ENCODE assay signal across 29 mouse cellular contexts in genomic region chr1:127861900-127862299, GRCm38 (mm10). TPM values are rescaled to one million over a fixed set of nuclear protein-coding genes. Genes with fewer than 3 reads are reported as not detected.
DNase-seq lines count a peak whose midpoint lies in the region; ATAC-seq and TF ChIP-seq lines count a peak whose summit lies in the region.
"Had no signal": no experiment of that assay in that cellular context is flagged by ENCODE, and none has a peak within 500 bp of the region (broad histone marks: within the 10 kb centered on the region; RNA-seq: fewer than 3 reads in every experiment).

No protein-coding gene starts in this region.

- ATAC-seq in CD4-positive, CD25-positive, alpha-beta regulatory T cell, adult 4 months, result peak; percentile 56
- peak; percentile 30 for ATAC-seq in activated CD4-positive, CD25-positive, alpha-beta regulatory T cell, adult 4 months
- peak; percentile 69 for ATAC-seq in inflammation-experienced regulatory T-cells, adult 6 months
- ATAC-seq: forebrain, embryonic 14.5 days; forebrain, embryonic 16.5 days; Patski had no signal

- intact Hi-C loops in gastrocnemius, adult 2 months (cut with DNase I), result no loop called here

- H3K27ac ChIP-seq in gastrocnemius, adult 2 months, result no peak overlapping the region
- H3K27ac ChIP-seq: embryonic facial prominence, embryonic 13.5 days; embryonic facial prominence, embryonic 15.5 days; forebrain, embryonic 10.5 days; forebrain, embryonic 12.5 days had no signal

- no peak overlapping the region for H3K4me3 ChIP-seq in gastrocnemius, adult 2 months
- H3K4me3 ChIP-seq: embryonic facial prominence, embryonic 13.5 days; embryonic facial prominence, embryonic 15.5 days; erythroblast, embryonic 14.5 days; forebrain, embryonic 10.5 days; forebrain, embryonic 12.5 days had no signal

- TF ChIP-seq CTCF in gastrocnemius, adult 2 months (IDR thresholded peaks at IDR 0.05), result no peak

- peak; percentile 16 for DNase-seq in CD4-positive helper T cell, adult 2 months (ENCODE audit: low read depth, low spot score)
- DNase-seq in kidney, adult 11 months, result no peak
- no peak for DNase-seq in gastrocnemius, adult 2 months
- DNase-seq in layer of hippocampus, adult 18-20 months (ENCODE audit: low spot score in 2 of 2), result no peak
- DNase-seq: adrenal gland, adult 8-10 months; adrenal gland, postnatal 14 days; adrenal gland, postnatal 36 days; B cell, adult 2 months; cerebellum, adult 11 months; cerebellum, adult 18-20 months; cerebellum, adult 8-10 months; cerebellum, adult 9-11 months; cerebellum, postnatal 14 days; cerebellum, postnatal 36 days; embryo, embryonic 11 days had no signal

RNA-seq across cellular contexts. Expression of gene Rab3gap1, which starts 6.7 kb away (rescaled TPM):
- 10 to 100 TPM; 60.2 to 85.7 TPM for polyA plus RNA-seq in CD4-positive, CD25-positive, alpha-beta regulatory T cell, adult 4 months (2017; shearing (Covaris generic))
- polyA plus RNA-seq in activated CD4-positive, CD25-positive, alpha-beta regulatory T cell, adult 4 months (2017; shearing (Covaris generic)), result 10 to 100 TPM; 48.1 to 55.1 TPM
- 10 to 100 TPM; 48.3 to 83.3 (median 61.6) TPM for polyA plus RNA-seq in inflammation-experienced regulatory T-cells, adult 6 months (2017; shearing (Covaris generic))
- total RNA-seq in gastrocnemius, adult 2 months (2021), result 10 to 100 TPM; 25.0 to 26.6 TPM
- 10 to 100 TPM; 75.6 to 76.5 TPM for total RNA-seq in layer of hippocampus, adult 18-20 months (2021)

RNA-seq across cellular contexts. Expression of gene Map3k19, which starts 7.1 kb away (rescaled TPM):
- 1 to 10 TPM in 1 of 2 experiments, under 1 TPM in 1; 0.32 to 1.1 TPM for polyA plus RNA-seq in CD4-positive, CD25-positive, alpha-beta regulatory T cell, adult 4 months (2017; shearing (Covaris generic))
- polyA plus RNA-seq in activated CD4-positive, CD25-positive, alpha-beta regulatory T cell, adult 4 months (2017; shearing (Covaris generic)), result under 1 TPM; 0.16 to 0.43 TPM
- polyA plus RNA-seq in inflammation-experienced regulatory T-cells, adult 6 months (2017; shearing (Covaris generic)), result 1 to 10 TPM in 1 of 3 experiments, under 1 TPM in 1, not detected in 1; 0.32 to 1.2 TPM
- under 1 TPM in 1 of 2 experiments, not detected in 1; 0.08 TPM for total RNA-seq in gastrocnemius, adult 2 months (2021)
- 10 to 100 TPM in 1 of 2 experiments, 1 to 10 TPM in 1; 10.0 to 10.2 TPM for total RNA-seq in layer of hippocampus, adult 18-20 months (2021)
- total RNA-seq: ES-E14, MEL had no signal
- polyA plus RNA-seq: embryonic facial prominence, embryonic 11.5 days; embryonic facial prominence, embryonic 13.5 days; erythroblast, embryonic 14.5 days; forebrain, embryonic 10.5 days; Patski had no signal
